Mouse (Mus musculus): ENCODE results near the gene Fbxw11. TPM values are rescaled to one million over a fixed set of nuclear protein-coding genes. Genes with fewer than 3 reads are reported as not detected.

The Fbxw11 gene
- polyA plus RNA-seq, 1 experiment from 2014 or later: 68.7 TPM

DNA sequence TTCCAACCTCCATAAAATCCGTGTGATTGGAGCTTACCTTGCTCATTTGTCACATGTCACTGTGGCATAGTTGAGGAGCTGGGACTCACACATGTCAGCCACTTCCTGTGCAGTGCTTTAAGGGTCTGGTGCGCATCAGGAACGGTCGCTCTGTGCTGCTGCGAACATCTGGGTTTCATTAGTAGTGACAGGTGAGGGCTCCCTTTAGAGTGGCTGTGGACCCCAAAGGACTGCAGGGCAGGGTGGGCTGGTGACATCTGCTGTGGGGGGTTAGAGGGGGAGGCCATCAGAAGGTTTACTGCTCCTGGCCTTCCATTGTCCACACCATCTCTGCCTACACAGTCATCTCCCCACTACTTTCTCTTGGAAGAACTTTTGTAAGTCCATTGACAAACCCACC is 101.4 kb downstream of the Fbxw11 start:
- H3K36me3 ChIP-seq: peaks cover 88% of the 10 kb centered on the region
- H3K4me1 ChIP-seq: no peaks in the 10 kb centered on the region
- ATAC-seq (ENCODE audit: insufficient number of reproducible peaks, insufficient read depth, low FRiP score, low TSS enrichment, low read depth): no peak
- no peaks in the 10 kb centered on the region for H3K27me3 ChIP-seq
- H3K4me3 ChIP-seq: no peak overlapping the region
- no peaks in the 10 kb centered on the region for H3K9me3 ChIP-seq
- no peak overlapping the region for H3K4me2 ChIP-seq
- WGBS: 43% methylated on average over 5 of the region's 5 CpGs
- H3K27ac ChIP-seq: no peak overlapping the region
- H3K9ac ChIP-seq: no peak overlapping the region

DNA sequence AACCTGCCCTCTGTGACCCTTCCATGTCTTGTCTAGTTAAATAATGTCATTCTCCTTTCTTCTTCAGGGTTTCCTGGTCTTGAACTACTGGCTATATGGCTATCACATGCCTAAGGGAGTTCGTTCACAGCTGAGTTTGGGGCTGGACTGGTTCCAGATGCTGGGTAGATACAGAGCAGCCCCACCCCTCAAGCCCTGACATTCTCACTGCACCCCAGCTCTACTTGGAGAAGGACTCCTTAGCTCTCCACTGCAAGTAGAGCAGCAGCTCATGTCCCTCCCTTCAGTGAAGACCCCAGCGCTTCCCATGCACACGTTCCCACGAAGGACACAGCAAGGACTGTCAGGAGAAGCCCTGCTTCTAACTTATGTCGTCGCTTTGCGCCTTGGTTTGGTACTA is 101.9 kb downstream of the Fbxw11 start:
- Histone ChIP-seq H3K27me3 (no peaks in the 10 kb centered on the region), H3K4me3 (no peak overlapping the region), H3K36me3 (peaks cover 82% of the 10 kb centered on the region), H3K9ac (no peak overlapping the region), H3K4me2 (no peak overlapping the region), H3K27ac (no peak overlapping the region), H3K4me1 (no peaks in the 10 kb centered on the region), H3K9me3 (no peaks in the 10 kb centered on the region)
- 88% methylated on average over 7 of the region's 7 CpGs for WGBS
- no peak for ATAC-seq (ENCODE audit: insufficient number of reproducible peaks, insufficient read depth, low FRiP score, low TSS enrichment, low read depth)

DNA sequence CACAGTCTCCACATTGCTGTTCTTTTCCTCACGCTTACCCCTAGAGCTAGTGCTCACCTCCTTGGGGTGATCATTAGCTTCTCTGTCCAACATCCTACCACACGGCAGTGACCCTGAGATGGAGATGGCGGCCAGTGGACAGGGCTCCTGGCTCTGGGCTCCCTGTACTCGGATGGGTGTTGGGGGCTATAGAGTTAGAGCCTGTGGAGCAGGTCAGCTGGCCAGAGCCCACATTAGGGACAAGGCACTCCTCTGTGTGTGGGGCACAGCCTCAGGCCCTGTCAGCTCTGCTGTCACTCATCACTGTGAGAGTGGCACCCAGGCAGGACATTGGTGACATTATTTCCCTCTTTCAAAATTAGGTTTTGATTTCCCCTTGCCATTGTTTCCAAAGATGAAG is 102.9 kb downstream of the Fbxw11 start:
- H3K4me2 ChIP-seq: no peak overlapping the region
- H3K27ac ChIP-seq: no peak overlapping the region
- H3K27me3 ChIP-seq: no peaks in the 10 kb centered on the region
- H3K9ac ChIP-seq: no peak overlapping the region
- 83% methylated on average over 4 of the region's 4 CpGs for WGBS
- H3K9me3 ChIP-seq: no peaks in the 10 kb centered on the region
- H3K4me1 ChIP-seq: no peaks in the 10 kb centered on the region
- H3K4me3 ChIP-seq: no peak overlapping the region
- peaks cover 74% of the 10 kb centered on the region for H3K36me3 ChIP-seq
- no peak for ATAC-seq (ENCODE audit: insufficient number of reproducible peaks, insufficient read depth, low FRiP score, low TSS enrichment, low read depth)

DNA sequence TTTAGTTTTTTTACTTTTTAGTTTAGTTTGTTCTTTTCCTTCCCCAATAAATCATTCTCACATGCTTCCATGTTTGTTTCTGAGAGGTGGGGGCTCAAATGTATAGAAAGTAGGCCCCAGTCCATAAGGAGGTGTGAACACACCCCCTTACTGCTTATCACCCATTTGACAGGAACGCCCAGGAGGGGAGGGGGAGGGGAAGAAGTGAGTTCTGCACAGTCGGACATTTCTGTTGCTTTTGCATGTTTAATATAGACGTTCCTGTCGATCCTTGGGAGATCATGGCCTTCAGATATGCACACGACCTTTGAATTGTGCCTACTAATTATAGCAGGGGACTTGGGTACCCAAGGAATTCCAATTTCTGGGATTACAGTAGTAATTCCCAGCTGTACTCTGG is 103.5 kb downstream of the Fbxw11 start:
- Histone ChIP-seq H3K4me2 (no peak overlapping the region), H3K4me1 (no peaks in the 10 kb centered on the region), H3K36me3 (peaks cover 68% of the 10 kb centered on the region), H3K27me3 (no peaks in the 10 kb centered on the region), H3K9me3 (no peaks in the 10 kb centered on the region), H3K9ac (no peak overlapping the region), H3K4me3 (no peak overlapping the region), H3K27ac (no peak overlapping the region)
- 68% methylated on average over 5 of the region's 5 CpGs for WGBS
- no peak for ATAC-seq (ENCODE audit: insufficient number of reproducible peaks, insufficient read depth, low FRiP score, low TSS enrichment, low read depth)

DNA sequence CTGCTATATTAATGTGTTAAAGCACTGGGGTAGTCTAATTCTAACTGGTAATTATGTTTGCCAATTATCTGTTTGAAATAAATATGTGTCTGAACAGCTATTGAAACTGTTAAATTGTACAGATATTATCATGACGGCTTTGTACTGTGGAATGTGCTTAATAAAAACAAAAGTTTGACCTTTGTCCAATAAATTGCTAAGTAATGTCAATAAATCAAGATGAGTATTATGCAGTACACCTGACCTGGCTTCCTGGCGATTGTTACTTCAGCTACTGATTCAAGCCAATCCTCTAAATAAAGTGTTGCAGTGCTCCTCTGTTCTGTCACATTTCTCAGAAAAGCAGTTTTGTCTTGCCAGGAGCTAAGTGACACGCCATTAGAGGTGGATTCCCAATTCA is 104.0 kb downstream of the Fbxw11 start:
- Histone ChIP-seq H3K4me1 (peaks cover 2% of the 10 kb centered on the region; the same call in 1 of the 2 replicates), H3K9me3 (no peaks in the 10 kb centered on the region), H3K27me3 (no peaks in the 10 kb centered on the region), H3K4me2 (no peak overlapping the region), H3K4me3 (no peak overlapping the region), H3K36me3 (peaks cover 64% of the 10 kb centered on the region), H3K27ac (no peak overlapping the region), H3K9ac (no peak overlapping the region)
- 89% methylated on average over 3 of the region's 3 CpGs for WGBS
- ATAC-seq (ENCODE audit: insufficient number of reproducible peaks, insufficient read depth, low FRiP score, low TSS enrichment, low read depth): no peak

DNA sequence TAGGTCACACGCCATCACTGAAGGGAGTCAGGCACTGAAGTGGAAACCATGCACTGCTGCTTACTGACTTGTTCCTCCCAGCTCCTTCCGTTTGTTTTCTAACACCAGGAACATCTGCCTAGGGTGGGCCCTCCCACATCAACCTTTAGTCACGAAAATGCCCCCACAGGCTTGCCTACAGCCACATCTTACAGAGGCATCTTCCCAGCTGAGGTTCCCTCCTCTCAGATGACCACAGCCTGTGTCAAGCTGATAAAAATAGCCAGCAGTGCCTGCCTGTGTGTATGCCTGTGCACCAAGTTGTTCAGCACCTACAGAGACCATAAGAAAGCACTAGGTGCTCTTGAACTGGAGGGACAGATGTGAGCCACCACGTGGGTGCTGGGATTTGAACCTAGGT is 106.3 kb downstream of the Fbxw11 start:
- no peak overlapping the region for H3K4me3 ChIP-seq
- H3K4me1 ChIP-seq: peaks cover 7% of the 10 kb centered on the region; the same call in 1 of the 2 replicates
- no peak overlapping the region for H3K9ac ChIP-seq
- no peak overlapping the region for H3K4me2 ChIP-seq
- no peak for ATAC-seq (ENCODE audit: insufficient number of reproducible peaks, insufficient read depth, low FRiP score, low TSS enrichment, low read depth)
- 72% methylated on average over 4 of the region's 4 CpGs for WGBS
- H3K27ac ChIP-seq: no peak overlapping the region
- no peaks in the 10 kb centered on the region for H3K9me3 ChIP-seq
- H3K27me3 ChIP-seq: no peaks in the 10 kb centered on the region
- peaks cover 41% of the 10 kb centered on the region for H3K36me3 ChIP-seq

DNA sequence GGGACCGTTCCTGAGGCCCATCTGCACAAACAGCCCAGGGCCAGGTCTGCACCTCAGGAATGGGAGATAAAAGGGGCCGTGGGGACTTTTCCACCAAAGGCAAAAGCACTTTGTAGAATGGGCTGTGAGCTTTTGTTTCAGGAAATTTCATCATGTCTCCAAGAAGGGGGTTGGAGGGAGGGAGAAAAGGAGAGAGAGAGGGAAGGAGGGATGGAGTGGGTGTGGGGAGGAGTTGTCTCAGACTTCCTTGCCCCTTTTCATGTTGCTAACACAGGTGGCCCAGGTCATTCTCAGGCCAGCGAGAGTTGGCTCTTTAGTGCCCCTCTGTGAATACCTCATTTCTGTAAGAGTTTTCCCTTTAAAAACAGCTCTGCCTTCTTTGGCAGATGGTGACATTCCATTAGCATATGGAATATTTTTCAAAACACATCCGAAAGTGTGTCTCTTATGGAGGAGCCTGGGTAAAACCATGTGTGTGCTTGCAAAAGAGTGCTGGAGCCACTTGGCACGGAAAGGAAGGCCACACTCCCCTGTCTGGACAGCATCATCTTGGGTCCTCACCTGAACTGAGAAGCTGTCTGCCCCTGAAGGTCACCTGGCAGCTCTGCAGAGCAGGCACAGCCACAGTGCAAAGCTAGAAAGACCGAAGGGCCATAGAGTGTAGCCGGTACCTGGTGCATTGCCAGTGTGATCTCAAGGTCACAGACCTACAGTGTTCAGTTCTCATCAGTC is 109.5 kb downstream of the Fbxw11 start:
- Histone ChIP-seq H3K4me3 (no peak overlapping the region), H3K27me3 (no peaks in the 10 kb centered on the region), H3K27ac (peak overlapping the region; percentile 33; the same call in 1 of the 2 replicates), H3K4me2 (no peak overlapping the region), H3K4me1 (peaks cover 7% of the 10 kb centered on the region; the same call in 1 of the 2 replicates), H3K9me3 (no peaks in the 10 kb centered on the region), H3K9ac (no peak overlapping the region), H3K36me3 (peaks cover 11% of the 10 kb centered on the region)
- 61% methylated on average over 7 of the region's 7 CpGs for WGBS
- ATAC-seq (ENCODE audit: insufficient number of reproducible peaks, insufficient read depth, low FRiP score, low TSS enrichment, low read depth): no peak

DNA sequence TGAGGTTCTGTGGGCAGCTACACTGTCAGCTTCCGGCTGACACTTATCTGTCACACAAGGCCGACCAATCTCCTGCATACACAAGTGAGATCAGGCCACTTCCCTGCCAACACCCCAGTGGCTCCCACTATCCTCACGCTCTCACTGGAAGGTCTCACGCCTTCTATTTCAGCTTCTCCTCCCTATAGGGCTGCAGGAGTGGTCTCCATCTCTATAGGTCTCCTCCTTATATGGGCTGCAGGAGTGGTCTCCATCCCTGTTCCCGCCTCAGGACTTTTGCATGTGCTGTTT is 110.0 kb downstream of the Fbxw11 start:
- WGBS: 88% methylated on average over 5 of the region's 5 CpGs
- peaks cover 7% of the 10 kb centered on the region for H3K36me3 ChIP-seq
- no peaks in the 10 kb centered on the region for H3K9me3 ChIP-seq
- H3K27ac ChIP-seq: no peak overlapping the region
- ATAC-seq (ENCODE audit: insufficient number of reproducible peaks, insufficient read depth, low FRiP score, low TSS enrichment, low read depth): no peak
- H3K4me2 ChIP-seq: no peak overlapping the region
- H3K9ac ChIP-seq: no peak overlapping the region
- H3K4me3 ChIP-seq: no peak overlapping the region
- no peaks in the 10 kb centered on the region for H3K27me3 ChIP-seq
- peaks cover 7% of the 10 kb centered on the region; the same call in 1 of the 2 replicates for H3K4me1 ChIP-seq

DNA sequence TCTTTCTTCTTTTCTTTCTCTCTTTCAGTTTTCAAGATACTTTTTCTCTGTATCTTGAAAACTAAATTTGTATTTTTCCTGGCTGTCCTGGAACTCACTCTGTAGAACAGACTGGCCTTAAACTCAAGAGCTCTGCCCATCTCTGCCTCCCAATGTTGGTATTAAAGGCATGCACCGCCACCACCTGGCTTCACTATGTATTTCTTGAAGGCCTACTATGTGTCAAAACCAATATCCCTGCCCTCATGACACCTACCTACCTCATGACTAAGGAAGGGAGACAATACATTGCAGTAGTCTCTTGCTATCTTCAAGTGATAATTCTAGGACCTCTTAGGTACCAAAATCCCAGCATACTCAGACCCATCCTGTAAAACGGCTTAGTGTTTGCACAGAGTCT is 110.8 kb downstream of the Fbxw11 start:
- ATAC-seq (ENCODE audit: insufficient number of reproducible peaks, insufficient read depth, low FRiP score, low TSS enrichment, low read depth): no peak
- peaks cover 7% of the 10 kb centered on the region; the same call in 1 of the 2 replicates for H3K4me1 ChIP-seq
- no peak overlapping the region for H3K9ac ChIP-seq
- no peak overlapping the region for H3K27ac ChIP-seq
- no peak overlapping the region for H3K4me3 ChIP-seq
- WGBS: 90% methylated on average over 2 of the region's 2 CpGs
- H3K27me3 ChIP-seq: no peaks in the 10 kb centered on the region
- H3K9me3 ChIP-seq: no peaks in the 10 kb centered on the region
- H3K4me2 ChIP-seq: no peak overlapping the region
- no peaks in the 10 kb centered on the region for H3K36me3 ChIP-seq

DNA sequence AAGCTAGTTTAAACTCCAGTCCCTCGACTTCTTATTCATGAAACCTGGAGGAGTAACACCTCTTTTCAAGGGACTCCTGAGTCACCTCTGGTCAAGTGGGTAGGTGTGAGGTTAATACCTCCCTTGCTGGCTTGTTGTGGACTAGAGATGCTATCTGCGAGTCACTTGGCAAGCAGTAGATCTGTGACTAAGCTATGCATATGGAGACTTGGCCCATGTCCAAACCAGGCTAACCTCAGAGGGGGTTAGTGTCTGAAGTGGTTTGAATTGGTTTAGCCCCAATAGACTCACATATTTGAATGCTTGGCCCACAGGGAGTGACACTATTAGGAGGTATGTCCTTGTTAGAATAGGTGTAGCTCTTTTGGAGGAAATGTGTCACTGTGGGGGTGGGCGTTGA is 120.2 kb downstream of the Fbxw11 start:
- H3K9me3 ChIP-seq: no peaks in the 10 kb centered on the region
- H3K9ac ChIP-seq: no peak overlapping the region
- no peaks in the 10 kb centered on the region for H3K36me3 ChIP-seq
- 70% methylated on average over 3 of the region's 3 CpGs for WGBS
- H3K27ac ChIP-seq: no peak overlapping the region
- H3K4me3 ChIP-seq: no peak overlapping the region
- H3K4me2 ChIP-seq: no peak overlapping the region
- H3K27me3 ChIP-seq: no peaks in the 10 kb centered on the region
- ATAC-seq (ENCODE audit: insufficient number of reproducible peaks, insufficient read depth, low FRiP score, low TSS enrichment, low read depth): no peak
- H3K4me1 ChIP-seq: peaks cover 7% of the 10 kb centered on the region; the same call in 1 of the 2 replicates

DNA sequence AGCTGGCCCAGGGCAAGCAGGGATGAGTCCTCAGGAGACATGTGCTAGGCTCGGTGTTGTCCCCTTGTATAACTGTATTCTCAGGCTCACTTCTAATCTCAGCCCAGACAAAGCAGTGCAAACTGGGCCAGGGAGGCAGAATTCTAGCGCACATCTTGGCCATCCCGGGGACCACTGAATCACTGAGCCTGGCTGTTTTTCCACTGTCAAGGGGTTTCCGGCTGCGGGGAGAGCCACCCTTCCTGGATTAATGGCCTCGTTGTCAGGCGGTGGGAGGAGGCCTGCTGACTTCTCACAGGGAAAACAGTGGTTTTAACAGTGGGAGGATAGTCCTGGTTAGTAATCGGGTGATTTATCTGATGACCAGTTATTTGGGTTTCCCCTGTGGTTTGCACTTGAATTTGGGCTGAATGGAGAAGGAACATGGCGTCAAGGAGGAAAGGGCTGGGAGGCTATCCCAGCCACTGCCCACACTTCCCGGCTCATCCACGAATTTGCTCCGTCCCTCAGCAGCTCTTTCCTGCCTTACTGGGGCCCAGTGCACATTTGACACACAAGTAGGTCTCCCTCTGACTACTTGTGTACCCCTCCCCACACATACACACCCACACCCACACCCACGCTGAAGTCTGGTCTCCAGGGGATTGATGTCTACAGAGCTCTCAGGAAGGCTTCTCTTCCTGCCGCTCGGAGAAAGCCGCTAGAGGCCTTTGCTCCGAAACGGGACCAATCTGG is 125.1 kb downstream of the Fbxw11 start:
- no peak for ATAC-seq (ENCODE audit: insufficient number of reproducible peaks, insufficient read depth, low FRiP score, low TSS enrichment, low read depth)
- no peak overlapping the region for H3K4me2 ChIP-seq
- H3K9me3 ChIP-seq: no peaks in the 10 kb centered on the region
- 79% methylated on average over 18 of the region's 18 CpGs for WGBS
- no peak overlapping the region for H3K9ac ChIP-seq
- no peaks in the 10 kb centered on the region for H3K27me3 ChIP-seq
- peaks cover 7% of the 10 kb centered on the region for H3K4me1 ChIP-seq
- no peak overlapping the region for H3K27ac ChIP-seq
- no peak overlapping the region for H3K4me3 ChIP-seq
- no peaks in the 10 kb centered on the region for H3K36me3 ChIP-seq

DNA sequence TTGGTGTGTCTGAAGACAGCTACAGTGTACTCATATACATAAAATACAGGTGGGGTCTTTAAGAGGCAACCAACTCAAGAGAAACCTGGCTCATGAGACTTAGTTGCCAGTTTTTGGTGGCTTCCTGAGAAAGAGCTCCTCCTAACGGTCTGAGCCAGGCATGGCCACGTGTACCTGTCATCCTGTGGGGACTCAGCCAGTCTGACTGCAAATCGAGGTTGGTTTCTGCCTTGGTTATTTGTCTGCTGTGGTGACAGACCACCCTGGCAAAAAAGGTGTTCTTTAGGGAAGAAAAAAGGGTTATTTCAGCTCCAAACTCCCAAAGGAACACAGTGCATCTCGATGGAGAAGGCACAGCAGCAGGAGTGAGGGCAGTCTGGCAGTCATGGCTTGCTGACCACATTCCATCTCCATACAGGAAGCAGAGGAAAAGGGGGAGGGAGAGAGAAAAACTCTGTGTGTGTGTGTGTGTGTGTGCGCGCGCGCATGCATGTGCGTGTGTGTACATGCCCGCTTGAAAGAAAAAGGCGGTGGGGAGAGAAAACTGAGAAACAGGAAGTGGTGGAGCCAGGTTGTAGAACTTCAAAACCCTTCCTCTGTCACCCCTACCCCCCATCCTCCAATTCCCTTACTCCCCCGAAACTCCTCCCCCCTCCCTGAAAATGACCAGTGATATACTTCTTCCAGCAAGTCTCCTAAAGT is 126.3 kb downstream of the Fbxw11 start:
- 75% methylated on average over 12 of the region's 12 CpGs for WGBS
- H3K4me1 ChIP-seq: no peaks in the 10 kb centered on the region; the same call in 1 of the 2 replicates
- H3K27me3 ChIP-seq: no peaks in the 10 kb centered on the region
- no peak overlapping the region for H3K4me3 ChIP-seq
- no peak overlapping the region for H3K9ac ChIP-seq
- no peak for ATAC-seq (ENCODE audit: insufficient number of reproducible peaks, insufficient read depth, low FRiP score, low TSS enrichment, low read depth)
- no peak overlapping the region for H3K4me2 ChIP-seq
- H3K36me3 ChIP-seq: no peaks in the 10 kb centered on the region
- H3K9me3 ChIP-seq: no peaks in the 10 kb centered on the region
- H3K27ac ChIP-seq: no peak overlapping the region
